Mouse (Mus musculus): ENCODE results near the gene M1ap.

M1ap gene

DNA sequence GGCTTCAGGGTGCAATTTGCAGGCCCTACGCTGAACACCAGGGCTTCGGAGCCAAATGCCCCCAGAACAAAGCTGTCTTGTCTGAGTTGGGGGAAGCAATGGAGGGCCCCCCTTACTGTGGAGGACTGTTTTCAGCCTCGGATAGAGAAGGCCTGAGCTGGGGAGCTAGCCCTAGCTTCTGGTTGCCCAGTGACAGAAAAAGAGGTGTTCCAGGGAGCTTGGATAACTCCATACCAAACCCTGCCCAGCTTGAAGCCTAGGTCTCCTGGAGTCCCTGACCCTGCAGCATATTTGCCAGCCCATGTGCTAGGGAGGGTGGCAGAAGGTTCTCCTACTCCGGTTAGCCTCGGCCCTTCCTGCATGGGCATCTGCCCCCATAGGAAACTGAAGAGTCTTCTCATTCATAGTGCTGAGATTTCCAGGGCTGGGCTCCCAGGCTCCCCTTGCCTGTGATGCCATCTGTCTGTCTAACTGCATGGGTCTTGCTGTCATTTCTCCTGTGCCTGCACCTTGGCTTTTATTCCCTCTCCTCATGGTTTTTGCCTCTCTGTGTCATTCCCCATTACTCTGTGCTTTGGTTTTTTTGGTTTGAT, 87.9 kb downstream of the M1ap start:
- no peak for DNase-seq (ENCODE audit: low spot score)

DNA sequence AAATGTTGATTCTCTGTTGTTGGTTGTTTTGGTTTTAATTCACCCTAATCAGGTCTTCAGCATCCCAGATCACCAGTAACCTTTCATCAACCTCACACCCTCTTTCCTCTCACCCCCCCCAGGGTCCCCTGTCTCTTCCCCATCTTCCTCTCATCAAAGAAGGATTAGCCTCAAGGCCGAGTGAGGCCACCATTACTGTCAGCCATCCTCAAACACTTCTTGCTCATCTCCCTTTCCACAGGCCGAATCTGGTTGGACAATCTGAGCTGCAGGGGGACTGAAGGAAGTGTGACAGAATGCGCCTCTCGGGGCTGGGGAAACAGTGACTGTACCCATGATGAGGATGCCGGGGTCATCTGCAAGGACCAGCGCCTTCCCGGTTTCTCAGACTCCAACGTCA, 90.5 kb downstream of the M1ap start:
- DNase-seq (ENCODE audit: low spot score), result no peak

DNA sequence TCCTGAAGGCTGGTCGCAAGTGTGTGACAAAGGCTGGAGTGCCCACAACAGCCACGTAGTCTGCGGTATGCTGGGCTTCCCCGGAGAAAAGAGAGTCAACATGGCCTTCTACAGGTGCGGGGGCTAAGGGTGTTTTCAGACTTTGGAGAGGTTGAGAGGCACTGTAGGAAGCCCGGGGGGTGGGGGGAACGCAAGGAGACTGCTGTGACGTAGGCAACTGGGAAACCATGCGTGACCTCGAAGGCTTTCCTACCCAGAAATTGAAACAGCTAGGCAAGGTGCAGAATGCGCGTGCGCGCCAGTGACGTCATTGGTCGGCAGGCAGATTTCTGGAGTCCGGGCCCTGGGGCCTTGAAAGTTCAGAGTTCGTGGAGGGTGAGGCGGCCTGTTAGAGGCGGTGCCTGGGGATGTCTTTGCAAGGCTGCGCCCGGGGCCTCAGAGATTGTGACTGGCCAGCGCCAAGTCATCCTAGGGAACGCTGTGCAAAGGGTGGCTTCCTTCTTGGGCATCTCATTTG, 91.9 kb downstream of the M1ap start:
- peak; percentile 89 for DNase-seq (ENCODE audit: low spot score)

DNA sequence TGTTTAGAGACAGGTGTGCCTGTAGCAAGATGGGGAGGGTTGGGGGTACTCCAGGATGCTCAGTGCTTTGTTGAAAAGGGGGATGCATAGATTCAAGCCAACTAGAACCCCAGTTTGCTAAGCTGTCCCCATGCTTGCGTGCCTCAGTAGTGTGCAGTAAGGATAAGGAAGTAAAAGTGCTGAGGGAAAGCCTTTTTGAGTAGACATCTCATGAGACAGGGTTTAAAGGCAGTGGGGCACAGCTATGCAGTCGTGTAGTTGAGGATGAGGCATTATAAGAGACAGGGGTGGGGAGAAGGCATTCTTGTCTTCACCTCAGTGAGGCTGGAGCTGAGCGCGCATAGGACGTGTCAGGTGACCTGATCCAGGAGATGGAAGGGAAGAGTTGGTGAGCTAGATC, 93.9 kb downstream of the M1ap start:
- DNase-seq (ENCODE audit: low spot score), result no peak

- DNase-seq (ENCODE audit: low spot score), result no peak
Observed at GRCm38 (mm10) chr6:83043561-83043960, 96.9 kb downstream of the M1ap start.

- DNase-seq (ENCODE audit: low spot score), result no peak
Observed at GRCm38 (mm10) chr6:83043993-83044392, 97.3 kb downstream of the M1ap start.

DNA sequence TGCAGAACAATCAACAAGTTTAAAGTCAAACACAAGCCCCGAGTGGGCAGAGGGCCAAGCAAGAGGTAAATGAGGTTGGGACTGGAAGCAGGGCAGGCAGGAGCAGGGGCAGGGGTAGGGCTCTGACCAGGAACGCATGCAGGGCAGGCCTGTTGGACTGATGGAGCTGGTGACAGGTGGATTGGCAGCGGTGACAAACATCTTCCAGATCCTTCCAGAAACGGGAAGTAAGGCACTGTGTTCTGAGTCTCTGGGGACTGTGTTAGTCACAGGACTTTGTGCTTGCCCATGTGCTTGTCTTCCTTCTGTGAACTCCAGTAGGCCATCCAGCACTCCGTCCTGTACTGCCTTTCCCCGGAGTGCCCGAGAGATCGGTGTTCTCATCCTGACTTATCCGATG, 98.0 kb downstream of the M1ap start:
- no peak for DNase-seq (ENCODE audit: low spot score)

- DNase-seq (ENCODE audit: low spot score), result no peak
Observed at GRCm38 (mm10) chr6:83049367-83049766, 102.7 kb downstream of the M1ap start.

DNA sequence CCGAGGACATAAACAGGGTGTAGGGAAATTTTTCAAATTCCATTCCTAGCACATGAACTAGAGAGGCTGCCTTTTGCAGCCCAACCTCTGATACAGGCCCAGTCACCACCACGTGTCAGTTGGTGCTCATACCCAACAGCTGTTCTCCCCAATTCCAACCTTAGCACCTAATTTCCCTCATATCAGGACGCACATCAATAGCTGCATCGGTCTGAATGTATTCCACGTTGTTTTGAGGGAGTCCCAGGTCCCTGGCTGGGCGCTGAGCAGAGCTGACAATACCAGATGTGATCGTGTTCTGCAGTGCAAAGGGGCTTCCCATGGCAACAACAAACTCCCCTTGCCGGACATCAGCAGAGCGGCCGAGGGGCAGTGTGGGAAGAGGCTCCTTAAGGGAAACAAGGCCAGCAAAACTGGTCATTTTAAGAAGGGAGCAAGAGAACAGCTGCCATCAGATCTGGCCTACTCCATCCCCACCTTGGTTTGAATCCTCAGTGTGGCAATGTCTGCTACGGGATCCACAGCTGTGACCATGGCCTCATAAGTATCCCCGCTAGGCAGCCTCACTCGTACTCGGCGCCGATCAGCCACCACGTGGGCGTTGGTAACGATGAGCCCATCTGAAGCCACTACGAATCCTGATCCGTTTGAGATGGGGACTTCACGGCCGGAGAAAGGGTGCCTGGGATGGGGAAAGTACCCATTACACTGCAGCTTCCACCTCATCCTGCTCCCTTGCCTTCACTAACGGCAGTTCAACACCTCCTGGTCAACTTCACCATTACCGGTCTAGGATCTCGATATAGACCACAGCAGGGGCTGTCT, 106.6 kb downstream of the M1ap start:
- no peak for DNase-seq (ENCODE audit: low spot score)

GRCm38 (mm10) chr6:83054074-83054851, 107.6 kb downstream of the M1ap start, which contains the start of gene Aup1:
TSS of gene Aup1 (plus strand) at chr6:83054521.
- DNase-seq (ENCODE audit: low spot score), result peak; percentile 97

DNA sequence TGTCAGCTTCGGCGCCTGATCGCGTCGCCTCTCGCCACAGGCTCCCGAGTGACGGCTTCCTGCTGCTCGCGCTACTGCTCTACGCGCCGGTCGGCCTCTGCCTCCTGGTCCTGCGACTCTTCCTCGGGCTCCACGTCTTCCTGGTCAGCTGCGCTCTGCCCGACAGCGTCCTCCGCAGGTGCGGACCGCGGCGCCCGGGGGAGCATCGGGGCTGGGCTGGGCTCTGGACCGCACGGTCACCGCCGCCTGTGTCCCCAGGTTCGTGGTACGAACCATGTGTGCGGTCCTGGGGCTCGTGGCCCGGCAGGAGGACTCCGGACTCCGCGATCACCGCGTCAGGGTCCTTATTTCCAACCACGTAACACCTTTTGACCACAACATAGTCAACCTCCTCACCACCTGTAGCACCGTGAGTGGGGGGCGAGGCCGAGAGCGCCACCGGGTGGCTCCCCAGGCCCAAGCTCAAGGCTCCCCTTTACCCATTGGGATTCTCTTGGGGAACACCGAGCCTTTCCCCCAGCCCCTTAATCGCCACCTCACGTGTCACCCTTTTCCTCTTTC, 108.2 kb downstream of the M1ap start, which contains the start of gene Htra2:
Htra2 (minus strand) TSS at position 403 of the 561 bp plus-strand sequence.
- DNase-seq (ENCODE audit: low spot score), result no peak

DNA sequence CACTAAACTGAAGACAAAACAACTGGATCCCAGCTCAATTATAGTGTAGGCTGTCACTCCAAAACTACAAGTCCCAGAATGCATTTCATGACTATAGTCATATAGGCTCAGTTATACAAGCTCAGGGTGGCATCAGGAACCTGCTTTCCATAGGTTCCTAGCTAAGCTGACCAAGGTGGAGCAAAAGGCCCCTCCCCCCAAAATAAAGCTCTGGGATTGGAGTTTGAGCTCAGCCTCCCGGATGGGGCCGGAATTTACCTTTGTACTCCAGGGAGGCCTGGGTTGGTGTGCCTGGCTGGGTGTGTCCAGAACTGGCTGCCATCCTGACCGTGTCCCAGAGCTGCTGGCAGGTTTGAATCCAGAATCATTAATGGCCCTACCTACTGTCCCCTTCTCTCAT, 111.1 kb downstream of the M1ap start, which contains the start of gene Dqx1:
Dqx1 (plus strand) TSS at position 55 of the 400 bp plus-strand sequence.
- no peak for DNase-seq (ENCODE audit: low spot score)

GRCm38 (mm10) chr6:83058725-83059124, 112.0 kb downstream of the M1ap start:
- no peak for DNase-seq (ENCODE audit: low spot score)

GRCm38 (mm10) chr6:83065995-83066394, 119.3 kb downstream of the M1ap start:
- no peak for DNase-seq (ENCODE audit: low spot score)

GRCm38 (mm10) chr6:83066441-83066840, 119.7 kb downstream of the M1ap start:
- no peak for DNase-seq (ENCODE audit: low spot score)

DNA sequence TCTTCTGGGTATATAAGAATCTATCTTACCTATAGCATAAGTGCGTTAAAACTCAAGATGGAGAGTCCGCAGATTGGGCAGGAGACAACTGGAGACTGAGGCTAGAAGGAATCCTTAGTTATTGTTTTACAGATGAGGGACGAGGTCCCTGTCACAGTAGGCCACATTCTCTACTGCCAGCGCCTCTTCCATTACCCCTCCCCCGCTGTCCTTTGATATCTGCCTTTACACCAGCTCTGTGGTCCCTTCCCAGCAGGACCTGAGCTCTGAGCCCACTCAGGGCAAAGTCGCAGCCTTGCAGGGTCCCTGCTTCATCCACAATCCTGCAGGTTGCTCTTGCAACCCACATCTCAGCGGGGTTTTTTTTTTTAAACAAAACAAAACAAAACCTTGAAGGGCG, 121.5 kb downstream of the M1ap start:
- DNase-seq (ENCODE audit: low spot score), result no peak

DNA sequence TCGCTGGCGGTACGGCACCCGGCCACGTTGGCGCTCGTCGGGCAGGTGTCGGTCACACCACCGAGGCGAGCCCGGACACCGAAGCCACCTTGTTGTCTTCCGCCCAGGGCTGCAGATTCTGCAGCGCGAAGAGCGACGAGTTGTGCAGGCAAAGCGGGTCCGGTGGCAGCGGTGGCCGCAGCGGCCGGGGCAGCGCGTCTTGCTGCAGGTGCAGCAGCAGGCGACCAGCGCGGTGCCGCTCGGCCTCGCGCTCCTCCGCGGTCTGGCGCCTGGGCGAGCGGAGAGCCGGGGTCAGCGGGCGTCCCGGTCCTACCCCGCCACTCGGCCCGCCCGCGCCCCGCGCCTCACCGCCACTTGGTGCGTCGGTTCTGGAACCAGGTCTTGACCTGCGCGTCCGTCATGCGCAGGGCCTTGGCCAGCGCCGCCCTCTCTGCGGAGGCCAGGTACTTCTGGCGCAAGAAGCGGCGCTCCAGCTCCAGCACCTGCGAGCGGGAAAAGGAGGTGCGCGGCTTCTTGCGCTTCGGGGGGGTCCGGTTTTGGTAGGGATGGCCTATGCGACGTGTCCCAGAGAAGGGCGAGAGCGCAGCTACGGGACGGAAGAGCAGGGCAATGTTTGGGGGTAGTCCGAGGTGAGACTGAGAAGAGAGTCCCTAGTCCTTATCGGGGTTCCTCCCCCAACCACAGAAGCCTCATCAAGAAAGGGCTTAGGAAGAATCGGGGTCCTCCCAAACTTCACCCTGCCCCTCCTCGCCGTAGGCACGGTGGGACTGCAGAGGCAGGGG, 122.2 kb downstream of the M1ap start:
- no peak for DNase-seq (ENCODE audit: low spot score)

GRCm38 (mm10) chr6:83069488-83070246, 123.0 kb downstream of the M1ap start:
- DNase-seq (ENCODE audit: low spot score), result no peak

DNA sequence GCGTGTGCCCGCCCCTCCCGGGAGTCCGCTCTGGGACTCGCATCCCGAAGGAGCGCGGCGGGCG, 123.4 kb downstream of the M1ap start, which contains the start of gene Tlx2:
Tlx2 (minus strand) TSS at position 47 of the 64 bp plus-strand sequence.
- DNase-seq (ENCODE audit: low spot score), result no peak

DNA sequence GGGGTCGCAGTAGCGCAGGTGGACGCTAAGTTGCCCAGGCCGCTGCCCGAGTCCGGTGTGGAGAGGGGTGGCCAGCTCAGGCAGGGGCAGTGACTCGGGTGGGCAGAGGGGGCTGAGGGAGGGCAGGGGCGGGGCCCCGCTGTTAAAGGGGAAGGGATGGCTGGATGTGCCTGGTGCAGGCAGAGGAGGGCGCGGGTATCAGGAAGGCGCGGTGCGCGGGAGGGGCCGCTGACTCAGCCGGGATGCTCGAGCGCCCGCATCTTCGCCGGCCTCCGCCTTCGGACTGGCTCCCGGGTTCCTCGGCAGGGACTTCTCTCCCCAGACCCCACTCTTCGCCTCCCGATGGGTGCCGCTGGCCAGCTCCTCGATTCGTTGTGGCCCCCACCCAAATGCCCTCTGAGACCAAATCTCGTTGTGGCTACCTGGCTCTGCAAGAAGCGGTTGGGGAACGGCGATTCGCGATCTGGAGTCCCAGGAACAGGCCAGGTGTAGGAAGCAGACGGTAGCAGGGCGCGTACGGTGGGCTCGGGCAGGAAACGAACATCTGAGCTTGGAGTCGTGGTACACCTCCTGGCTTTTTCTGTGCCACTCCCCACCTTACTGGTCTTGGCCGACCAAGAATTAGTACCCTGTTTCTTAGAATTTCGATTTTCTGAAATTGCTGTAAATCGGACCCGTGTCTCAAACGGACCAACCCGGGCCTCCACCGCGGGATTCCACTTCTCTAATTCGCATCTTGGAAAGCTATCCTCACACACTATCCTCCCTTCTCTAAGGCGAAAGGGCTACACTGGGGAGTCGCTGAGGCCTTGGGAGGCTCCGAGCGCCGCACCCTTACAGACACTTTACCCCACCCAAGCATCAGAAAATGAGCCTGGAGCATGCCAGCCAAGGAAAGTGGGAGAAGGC, 123.9 kb downstream of the M1ap start:
- no peak for DNase-seq (ENCODE audit: low spot score)
